Mouse (Mus musculus) testis, adult 2 months (tissue): Measurements from ENCODE around the gene Tdo2.

ENCODE experiments used
- CTCF ChIP-seq: fragments of 200-500 bp; IDR thresholded peaks from 2 replicates; pipeline ENCODE4 v1.5.1; 2012; ENCODE audit warnings: low read depth, mild to moderate bottlenecking, inconsistent platforms, low read length, moderate library complexity; ENCODE audit not compliant: control insufficient read depth, insufficient read depth, insufficient replicate concordance
- POLR2A ChIP-seq: fragments of 200-500 bp; IDR thresholded peaks from 2 replicates; pipeline ENCODE4 v1.6.1; 2012; ENCODE audit warnings: low read depth, mild to moderate bottlenecking, inconsistent platforms, low read length, moderate library complexity; ENCODE audit not compliant: control insufficient read depth

DNA sequence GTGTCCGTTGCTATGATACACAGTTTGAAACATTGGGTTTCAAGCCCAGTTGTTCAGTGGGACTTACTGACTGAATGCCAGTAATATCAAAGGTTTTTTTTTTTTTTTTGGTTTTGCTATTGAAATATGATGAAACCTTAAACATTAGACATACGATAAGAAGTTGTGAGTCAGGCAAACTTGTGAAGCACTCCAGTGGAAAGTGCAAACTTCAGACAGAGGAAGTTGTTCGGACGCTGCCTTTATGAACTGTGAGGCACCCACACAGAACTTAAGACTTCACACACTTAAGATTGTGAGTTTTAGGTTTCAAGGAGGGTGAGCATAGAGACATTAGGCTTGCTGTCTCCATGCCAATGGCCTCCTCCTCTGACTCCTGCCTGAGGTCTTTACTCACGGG lies 5.6 kb upstream of the Tdo2 start:
- no peak for TF ChIP-seq CTCF
- TF ChIP-seq POLR2A: no peak
